Mouse (Mus musculus) limb, embryonic 12.5 days (tissue): ENCODE results near the gene Gucy2g. TPM values are rescaled to one million over a fixed set of nuclear protein-coding genes. Genes with fewer than 3 reads are reported as not detected.
"Not testable (repeated sequence)": the region's sequence is repeated elsewhere in the genome, so short reads cannot be mapped to it uniquely, and the experiment has no call there.

Experiments
- ATAC-seq: fragments of 200-750 bp; cut with Nextera tagmentation; 2 replicates; pipeline ENCODE4 v1.8.0; 2017; ENCODE audit warnings: low read depth, moderate TSS enrichment; ENCODE audit not compliant: insufficient number of reproducible peaks, insufficient read depth, low FRiP score, low TSS enrichment
- H3K27ac ChIP-seq: fragments of 300-500 bp; sonication (generic); 2 replicates; pipeline ENCODE4 v1.5.1; 2016; ENCODE audit warnings: mild to moderate bottlenecking, moderate library complexity
- H3K27me3 ChIP-seq: fragments of 300-500 bp; sonication (generic); 2 replicates; pipeline ENCODE4 v1.6.1; 2016; ENCODE audit warnings: mild to moderate bottlenecking, moderate library complexity
- H3K36me3 ChIP-seq: fragments of 300-500 bp; sonication (generic); 2 replicates; pipeline ENCODE4 v1.6.1; 2016; ENCODE audit warnings: mild to moderate bottlenecking, moderate library complexity
- H3K4me1 ChIP-seq: fragments of 300-500 bp; sonication (generic); replicated peaks from 2 replicates; pipeline ENCODE4 v1.6.1; 2016
- H3K4me2 ChIP-seq: fragments of 300-500 bp; sonication (generic); 2 replicates; pipeline ENCODE4 v1.6.1; 2016; ENCODE audit warnings: mild to moderate bottlenecking, moderate library complexity
- H3K4me3 ChIP-seq: fragments of 300-500 bp; sonication (generic); replicated peaks from 2 replicates; pipeline ENCODE4 v1.5.1; 2016; ENCODE audit warnings: mild to moderate bottlenecking
- H3K9ac ChIP-seq: fragments of 300-500 bp; sonication (generic); replicated peaks from 2 replicates; pipeline ENCODE4 v1.6.1; 2016; ENCODE audit warnings: mild to moderate bottlenecking, moderate library complexity
- H3K9me3 ChIP-seq: fragments of 300-500 bp; sonication (generic); 2 replicates; pipeline ENCODE4 v1.6.1; 2016; ENCODE audit warnings: mild to moderate bottlenecking, moderate library complexity
- WGBS: fragments of 180-500 bp; shearing (Covaris S2); methylation state at CpG from one replicate; pipeline ENCODE4 v1.1.7; 2016; 5-methylcytosine and 5-hydroxymethylcytosine counted together
- polyA plus RNA-seq: library from polyadenylated mRNA; unstranded; fragments of >200 nt; fragmentation: Nextera tagmentation; extraction: Ambion mirVana; gene quantifications from 2 replicates; pipeline ENCODE4 v1.2.1, GENCODE M21; 2016

Gene Gucy2g
- polyA plus RNA-seq, 1 experiment from 2014 or later: not detected

- Histone ChIP-seq H3K4me3 (no peak within 1 kb of the TSS), H3K27ac (no peak within 1 kb of the TSS), H3K27me3 (no peaks in the 10 kb centered on the region), H3K4me2 (no peak within 1 kb of the TSS), H3K9ac (no peak within 1 kb of the TSS), H3K4me1 (no peaks in the 10 kb centered on the region), H3K36me3 (no peaks in the 10 kb centered on the region), H3K9me3 (no peaks in the 10 kb centered on the region)
- ATAC-seq: no peak
- 82% methylated on average over 5 of the region's 5 CpGs for WGBS
Observed at GRCm38 (mm10) chr19:55180433-55180832, 60.6 kb downstream of the Gucy2g start, which contains the start of gene Tectb. Tectb (plus strand) TSS chr19:55180733.

GRCm38 (mm10) chr19:55177143-55177542, 63.9 kb downstream of the Gucy2g start:
- no peak overlapping the region for H3K4me3 ChIP-seq
- no peak overlapping the region for H3K4me2 ChIP-seq
- H3K27ac ChIP-seq: no peak overlapping the region
- no peaks in the 10 kb centered on the region for H3K36me3 ChIP-seq
- no peaks in the 10 kb centered on the region for H3K9me3 ChIP-seq
- no peak overlapping the region for H3K9ac ChIP-seq
- no peak for ATAC-seq
- H3K4me1 ChIP-seq: no peaks in the 10 kb centered on the region
- WGBS: 87% methylated on average over 3 of the region's 3 CpGs
- H3K27me3 ChIP-seq: no peaks in the 10 kb centered on the region

- no peaks in the 10 kb centered on the region for H3K36me3 ChIP-seq
- H3K4me2 ChIP-seq: no peak overlapping the region
- H3K27ac ChIP-seq: no peak overlapping the region
- H3K4me1 ChIP-seq: no peaks in the 10 kb centered on the region
- peaks cover 15% of the 10 kb centered on the region for H3K9me3 ChIP-seq
- H3K4me3 ChIP-seq: no peak overlapping the region
- 72% methylated on average over 1 of the region's 1 CpGs for WGBS
- no peaks in the 10 kb centered on the region for H3K27me3 ChIP-seq
- no peak overlapping the region for H3K9ac ChIP-seq
- no peak for ATAC-seq
Observed at GRCm38 (mm10) chr19:55171585-55171984, 69.5 kb downstream of the Gucy2g start.

GRCm38 (mm10) chr19:55170399-55170798, 70.6 kb downstream of the Gucy2g start:
- no peak overlapping the region for H3K9ac ChIP-seq
- H3K36me3 ChIP-seq: no peaks in the 10 kb centered on the region
- no peak overlapping the region for H3K4me2 ChIP-seq
- peaks cover 15% of the 10 kb centered on the region for H3K9me3 ChIP-seq
- no peaks in the 10 kb centered on the region for H3K4me1 ChIP-seq
- no peak overlapping the region for H3K27ac ChIP-seq
- H3K4me3 ChIP-seq: no peak overlapping the region
- no peak for ATAC-seq
- no peaks in the 10 kb centered on the region for H3K27me3 ChIP-seq

- H3K27me3 ChIP-seq, H3K4me2 ChIP-seq, H3K4me1 ChIP-seq, H3K4me3 ChIP-seq, ATAC-seq, H3K27ac ChIP-seq, H3K36me3 ChIP-seq, H3K9ac ChIP-seq: not testable (repeated sequence)
- peaks cover 15% of the 10 kb centered on the region for H3K9me3 ChIP-seq
- WGBS: 90% methylated on average over 8 of the region's 8 CpGs
Observed at GRCm38 (mm10) chr19:55169236-55169729, 71.8 kb downstream of the Gucy2g start.

- 78% methylated on average over 6 of the region's 6 CpGs for WGBS
- ATAC-seq: no peak
- H3K4me2 ChIP-seq: no peak overlapping the region
Observed at GRCm38 (mm10) chr19:55168360-55168759, 72.7 kb downstream of the Gucy2g start.

GRCm38 (mm10) chr19:55167741-55168140, 73.3 kb downstream of the Gucy2g start:
- Histone ChIP-seq H3K4me2 (no peak overlapping the region), H3K9ac (no peak overlapping the region), H3K9me3 (peaks cover 15% of the 10 kb centered on the region), H3K27ac (no peak overlapping the region), H3K27me3 (no peaks in the 10 kb centered on the region), H3K4me1 (no peaks in the 10 kb centered on the region), H3K4me3 (no peak overlapping the region), H3K36me3 (no peaks in the 10 kb centered on the region)
- 51% methylated on average over 2 of the region's 2 CpGs for WGBS
- no peak for ATAC-seq

More at GRCm38 (mm10) chr19:55168360-55168759, 72.7 kb downstream of the Gucy2g start:
- Histone ChIP-seq H3K27me3 (no peaks in the 10 kb centered on the region), H3K27ac (no peak overlapping the region), H3K36me3 (no peaks in the 10 kb centered on the region), H3K4me1 (no peaks in the 10 kb centered on the region), H3K4me3 (no peak overlapping the region), H3K9ac (no peak overlapping the region), H3K9me3 (peaks cover 15% of the 10 kb centered on the region)

GRCm38 (mm10) chr19:55166741-55167140, 74.3 kb downstream of the Gucy2g start:
- no peak overlapping the region for H3K4me2 ChIP-seq
- H3K9ac ChIP-seq: no peak overlapping the region
- no peak overlapping the region for H3K4me3 ChIP-seq
- 90% methylated on average over 2 of the region's 2 CpGs for WGBS
- H3K36me3 ChIP-seq: no peaks in the 10 kb centered on the region
- H3K9me3 ChIP-seq: peaks cover 15% of the 10 kb centered on the region
- H3K27me3 ChIP-seq: no peaks in the 10 kb centered on the region
- H3K4me1 ChIP-seq: no peaks in the 10 kb centered on the region
- ATAC-seq: no peak
- H3K27ac ChIP-seq: no peak overlapping the region

GRCm38 (mm10) chr19:55165954-55166353, 75.1 kb downstream of the Gucy2g start:
- H3K27me3 ChIP-seq: no peaks in the 10 kb centered on the region
- no peak for ATAC-seq
- H3K4me1 ChIP-seq: no peaks in the 10 kb centered on the region

GRCm38 (mm10) chr19:55165183-55165865, 75.7 kb downstream of the Gucy2g start:
- Histone ChIP-seq H3K9me3 (peaks cover 13% of the 10 kb centered on the region), H3K4me2 (no peak overlapping the region), H3K4me3 (no peak overlapping the region), H3K4me1 (no peaks in the 10 kb centered on the region), H3K27ac (no peak overlapping the region), H3K36me3 (no peaks in the 10 kb centered on the region), H3K9ac (no peak overlapping the region), H3K27me3 (no peaks in the 10 kb centered on the region)
- ATAC-seq: no peak
- 71% methylated on average over 1 of the region's 1 CpGs for WGBS

More at GRCm38 (mm10) chr19:55165954-55166353, 75.1 kb downstream of the Gucy2g start:
- Histone ChIP-seq H3K9me3 (peaks cover 15% of the 10 kb centered on the region), H3K36me3 (no peaks in the 10 kb centered on the region), H3K4me3 (no peak overlapping the region), H3K9ac (no peak overlapping the region), H3K4me2 (no peak overlapping the region), H3K27ac (no peak overlapping the region)
- 78% methylated on average over 4 of the region's 4 CpGs for WGBS

GRCm38 (mm10) chr19:55164162-55164561, 76.9 kb downstream of the Gucy2g start:
- H3K4me2 ChIP-seq: no peak overlapping the region
- peaks cover 1% of the 10 kb centered on the region for H3K9me3 ChIP-seq
- no peak overlapping the region for H3K4me3 ChIP-seq
- H3K36me3 ChIP-seq: no peaks in the 10 kb centered on the region
- no peaks in the 10 kb centered on the region for H3K27me3 ChIP-seq
- no peak for ATAC-seq
- no peaks in the 10 kb centered on the region for H3K4me1 ChIP-seq
- no peak overlapping the region for H3K9ac ChIP-seq
- 75% methylated on average over 1 of the region's 1 CpGs for WGBS
- H3K27ac ChIP-seq: no peak overlapping the region

- no peaks in the 10 kb centered on the region for H3K9me3 ChIP-seq
- no peak overlapping the region for H3K9ac ChIP-seq
- H3K27me3 ChIP-seq: no peaks in the 10 kb centered on the region
- no peak overlapping the region for H3K4me2 ChIP-seq
- H3K4me1 ChIP-seq: no peaks in the 10 kb centered on the region
- ATAC-seq: no peak
- no peak overlapping the region for H3K27ac ChIP-seq
- 83% methylated on average over 4 of the region's 4 CpGs for WGBS
- no peak overlapping the region for H3K4me3 ChIP-seq
- no peaks in the 10 kb centered on the region for H3K36me3 ChIP-seq
Observed at GRCm38 (mm10) chr19:55162271-55162670, 78.8 kb downstream of the Gucy2g start.
